Mouse (Mus musculus): ENCODE results near the gene Cyfip2. TPM values are rescaled to one million over a fixed set of nuclear protein-coding genes. Genes with fewer than 3 reads are reported as not detected.

Cyfip2 gene
- total RNA-seq (2017) = 79.8 and 93.2 TPM in 2 replicates

DNA sequence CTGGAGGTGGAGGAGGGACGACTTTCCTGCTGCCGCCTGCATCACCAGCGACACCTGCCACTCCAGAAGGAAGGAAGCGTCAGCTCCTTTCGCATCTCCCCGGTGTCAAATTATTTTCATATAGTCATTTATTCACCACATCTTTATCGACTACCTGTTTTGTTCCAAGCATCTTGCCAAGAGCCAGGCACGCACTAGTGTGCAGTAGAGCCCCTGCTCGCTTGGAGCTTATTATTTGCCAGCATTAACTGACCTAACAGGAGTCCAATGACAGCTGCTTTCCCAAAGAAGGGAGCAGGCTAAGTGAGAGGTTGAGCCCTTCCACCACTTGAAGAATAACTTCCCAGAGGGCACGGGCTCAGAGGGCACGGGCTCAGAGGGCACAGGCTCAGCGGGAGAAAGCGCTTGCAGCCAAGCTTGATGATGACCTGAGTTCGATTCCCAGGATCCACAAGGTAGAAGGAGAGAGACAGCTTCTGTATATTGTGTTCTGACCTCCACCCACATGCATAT, at the start of gene Cyfip2:
TSS of gene Cyfip2 (minus strand) at position 337 of the 513 bp plus-strand sequence.
- ATAC-seq (replicated peaks in 1 of 2; ENCODE audit: insufficient read depth in 1 of 2, low FRiP score in 2 of 2, low TSS enrichment in 1 of 2, low read depth in 1 of 2, poor library complexity in 2 of 2, severe bottlenecking in 2 of 2) = no peak; a peak in 1 of 4 replicates

DNA sequence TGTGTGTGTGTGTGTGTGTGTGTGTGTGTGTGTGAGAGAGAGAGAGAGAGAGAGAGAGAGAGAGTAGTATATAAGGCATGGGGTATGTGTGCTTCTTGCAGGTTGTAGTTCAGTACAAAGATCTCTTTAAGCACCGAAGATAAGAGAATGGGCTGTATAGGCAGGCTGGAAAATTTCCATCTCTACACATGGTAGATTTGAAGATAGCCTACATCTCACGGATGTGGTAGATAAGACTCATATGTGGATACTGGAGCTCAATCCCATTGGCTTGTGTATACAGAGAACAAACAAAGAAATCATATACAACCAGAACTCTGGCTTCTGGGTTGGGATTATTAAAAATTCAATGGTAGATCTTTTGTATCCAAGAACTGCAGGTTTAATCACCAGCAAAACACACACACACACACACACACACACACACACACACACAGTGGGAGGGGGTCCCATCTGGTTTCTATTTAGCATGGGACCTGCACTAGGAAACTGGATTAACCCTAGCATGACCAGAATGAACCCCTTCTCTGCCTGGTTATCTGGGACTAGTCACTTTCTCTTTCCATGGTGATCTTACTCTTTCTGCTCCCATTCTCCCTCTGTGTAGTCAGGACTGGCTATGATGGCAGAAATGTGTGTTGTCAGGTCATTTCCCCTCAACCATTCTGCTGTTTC, 48.5 kb upstream of the Cyfip2 start:
- ATAC-seq (replicated peaks in 1 of 2; ENCODE audit: insufficient read depth in 1 of 2, low FRiP score in 2 of 2, low TSS enrichment in 1 of 2, low read depth in 1 of 2, poor library complexity in 2 of 2, severe bottlenecking in 2 of 2) = no peak

DNA sequence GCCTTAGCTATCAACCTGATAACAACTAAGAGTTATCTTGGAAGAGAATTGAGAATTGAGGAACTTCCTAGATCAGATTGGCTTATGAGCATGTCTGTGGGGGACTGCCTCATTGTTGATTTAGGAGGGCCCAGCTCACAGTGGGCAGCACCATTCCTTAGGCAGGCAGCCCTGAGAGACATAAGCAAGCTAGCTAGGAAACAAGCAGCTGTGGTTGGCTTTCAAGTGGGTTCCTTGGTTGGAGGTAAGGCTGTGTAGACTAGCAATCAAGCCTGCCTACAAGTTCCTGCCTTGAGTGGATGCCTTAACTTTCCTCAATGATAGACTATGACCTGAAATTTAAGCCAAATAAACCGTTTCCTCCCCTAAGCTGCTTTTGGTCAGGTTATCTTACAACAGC, 45.7 kb upstream of the Cyfip2 start:
- no peak for ATAC-seq (replicated peaks in 1 of 2; ENCODE audit: insufficient read depth in 1 of 2, low FRiP score in 2 of 2, low TSS enrichment in 1 of 2, low read depth in 1 of 2, poor library complexity in 2 of 2, severe bottlenecking in 2 of 2)

DNA sequence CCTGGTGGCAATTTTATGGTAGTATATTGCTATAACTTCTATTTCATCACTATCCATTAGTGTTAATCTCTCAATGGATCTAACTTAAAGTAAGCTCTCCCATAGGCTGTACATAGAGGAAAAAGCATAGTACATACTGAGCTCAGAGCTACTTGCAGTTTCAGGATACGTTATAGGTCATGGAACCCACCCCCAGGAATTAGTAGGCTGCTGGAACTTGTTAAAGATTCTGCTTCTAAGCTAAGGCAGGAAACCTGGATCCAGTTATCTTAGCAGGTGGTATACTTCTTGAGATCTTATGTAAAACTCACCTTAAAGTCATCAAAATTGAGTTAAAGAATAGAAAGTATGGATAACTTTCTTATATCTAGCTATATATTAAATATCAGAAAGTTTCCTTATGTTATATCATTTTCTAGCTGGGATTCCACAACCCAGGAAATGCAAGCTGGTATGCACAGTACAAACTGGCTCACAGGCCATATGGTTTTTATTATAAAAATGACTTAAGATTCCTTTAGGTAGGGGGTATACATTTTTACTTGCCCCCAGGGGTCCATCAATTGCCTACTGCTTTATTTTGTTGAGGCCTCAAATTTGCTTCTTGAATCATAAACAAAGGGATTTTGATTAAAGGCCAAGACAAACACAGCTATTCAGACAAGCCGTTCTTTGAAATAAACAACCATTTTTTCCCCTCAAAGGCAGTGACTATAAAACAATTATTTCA, 37.2 kb upstream of the Cyfip2 start:
- no peak for ATAC-seq (replicated peaks in 1 of 2; ENCODE audit: insufficient read depth in 1 of 2, low FRiP score in 2 of 2, low TSS enrichment in 1 of 2, low read depth in 1 of 2, poor library complexity in 2 of 2, severe bottlenecking in 2 of 2)

DNA sequence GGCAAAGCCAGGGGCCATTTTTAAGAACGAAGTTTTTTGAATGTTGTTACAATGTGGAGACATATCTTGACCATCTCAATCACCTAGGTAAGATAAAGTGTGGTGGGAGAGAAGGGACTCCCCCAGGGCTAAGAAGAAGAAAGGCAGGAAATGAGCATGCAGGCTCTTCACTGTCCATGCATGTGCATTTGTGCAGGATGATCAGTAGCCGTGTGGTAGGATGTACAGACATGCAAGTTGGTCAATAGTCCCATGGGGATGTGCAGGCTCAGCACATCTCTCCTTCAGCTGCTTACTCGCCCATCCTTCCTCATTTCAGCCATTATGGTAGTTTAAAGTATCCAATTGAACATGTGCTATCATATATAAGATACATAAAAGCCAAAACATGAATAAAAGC, 35.8 kb upstream of the Cyfip2 start:
- ATAC-seq (replicated peaks in 1 of 2; ENCODE audit: insufficient read depth in 1 of 2, low FRiP score in 2 of 2, low TSS enrichment in 1 of 2, low read depth in 1 of 2, poor library complexity in 2 of 2, severe bottlenecking in 2 of 2) = no peak

DNA sequence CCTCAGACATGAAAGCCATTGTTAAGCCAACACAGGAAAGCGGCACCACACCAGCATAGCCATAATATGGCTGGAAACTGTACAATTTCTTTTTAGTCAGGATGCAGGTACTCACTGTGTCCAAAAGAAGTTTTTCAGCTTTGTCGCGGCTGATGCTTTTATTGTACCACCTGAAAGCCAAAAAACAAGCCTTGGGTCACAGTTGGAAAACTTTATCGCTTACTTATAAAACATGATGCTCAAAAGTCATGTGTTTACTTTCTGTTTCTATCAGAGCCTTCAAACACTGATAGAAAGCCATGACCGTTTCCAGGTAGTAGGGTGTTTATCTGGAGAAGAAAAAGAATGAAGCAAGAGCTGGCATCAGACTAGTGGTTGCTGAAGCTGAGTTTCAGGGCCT, 35.1 kb upstream of the Cyfip2 start:
- ATAC-seq (replicated peaks in 1 of 2; ENCODE audit: insufficient read depth in 1 of 2, low FRiP score in 2 of 2, low TSS enrichment in 1 of 2, low read depth in 1 of 2, poor library complexity in 2 of 2, severe bottlenecking in 2 of 2) = no peak

DNA sequence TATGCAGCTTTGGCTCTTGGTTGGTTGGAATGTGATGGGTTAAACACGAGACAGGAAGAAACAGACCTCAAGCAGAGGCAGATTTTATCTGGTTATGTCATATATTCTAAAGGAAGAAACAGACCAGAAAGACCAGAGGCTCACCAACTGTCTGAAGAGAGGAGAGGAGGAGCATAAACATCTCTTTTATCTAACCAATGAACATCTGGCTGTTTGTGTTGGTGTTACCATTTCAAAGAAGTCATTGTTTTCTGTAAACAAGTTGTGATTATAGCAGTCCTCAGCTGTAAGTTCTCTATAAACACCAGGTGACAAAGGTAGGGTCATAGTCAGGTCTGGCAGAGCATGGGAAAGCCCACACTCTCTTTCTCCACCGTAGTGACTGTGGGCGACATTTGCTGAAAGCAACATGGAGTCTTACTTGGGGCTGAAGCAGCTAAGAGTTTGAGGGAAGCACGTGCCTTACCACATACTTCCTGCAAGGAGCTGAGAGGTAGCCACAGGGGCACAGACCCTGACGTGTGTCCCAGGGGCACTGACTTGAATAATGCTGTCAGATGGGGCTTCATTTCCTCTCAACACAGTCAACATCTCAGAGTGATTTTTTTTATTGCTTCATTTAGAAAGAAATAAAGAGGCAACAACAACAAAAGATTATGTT, 31.4 kb upstream of the Cyfip2 start:
- ATAC-seq (replicated peaks in 1 of 2; ENCODE audit: insufficient read depth in 1 of 2, low FRiP score in 2 of 2, low TSS enrichment in 1 of 2, low read depth in 1 of 2, poor library complexity in 2 of 2, severe bottlenecking in 2 of 2) = peak; percentile 96 to 98

DNA sequence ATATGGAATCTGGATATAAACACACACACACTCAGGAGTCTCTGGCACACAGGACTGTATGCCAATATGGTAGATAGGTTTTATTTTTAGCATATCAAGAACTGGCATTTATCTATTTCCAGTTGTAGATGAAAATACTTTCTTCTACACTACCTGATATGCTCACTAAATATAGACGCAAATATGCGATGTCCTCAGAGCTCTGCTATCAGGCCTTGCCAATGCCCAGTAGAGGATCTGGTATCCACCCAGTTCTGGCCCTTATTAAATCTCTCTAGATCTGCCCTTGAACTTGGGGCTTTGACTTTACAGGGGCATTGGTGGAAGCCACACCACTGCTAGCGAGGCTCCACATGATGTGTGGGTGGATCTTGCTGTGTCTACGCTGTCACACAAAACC, 29.3 kb upstream of the Cyfip2 start:
- no peak for ATAC-seq (replicated peaks in 1 of 2; ENCODE audit: insufficient read depth in 1 of 2, low FRiP score in 2 of 2, low TSS enrichment in 1 of 2, low read depth in 1 of 2, poor library complexity in 2 of 2, severe bottlenecking in 2 of 2)

DNA sequence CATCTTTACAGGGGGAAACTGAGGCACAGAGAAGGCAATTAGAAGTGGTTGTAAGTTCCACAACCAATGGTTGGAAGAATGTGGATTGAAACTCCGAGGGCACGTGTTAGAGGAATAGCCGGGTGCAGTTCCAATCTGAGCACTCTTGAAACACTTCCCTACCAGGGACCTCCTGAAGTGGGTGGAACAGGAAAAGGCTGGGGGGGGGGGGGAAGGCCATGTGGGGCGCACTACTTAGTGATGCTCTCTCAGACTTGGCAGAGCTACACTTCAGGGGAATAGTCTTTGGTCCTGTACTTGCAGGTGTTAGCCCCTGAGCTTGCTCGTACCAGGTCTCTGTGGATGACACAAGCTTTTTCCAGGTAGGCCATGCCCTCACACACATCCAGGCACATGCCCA, 23.4 kb upstream of the Cyfip2 start:
- ATAC-seq (replicated peaks in 1 of 2; ENCODE audit: insufficient read depth in 1 of 2, low FRiP score in 2 of 2, low TSS enrichment in 1 of 2, low read depth in 1 of 2, poor library complexity in 2 of 2, severe bottlenecking in 2 of 2) = peak; percentile 38 to 55

DNA sequence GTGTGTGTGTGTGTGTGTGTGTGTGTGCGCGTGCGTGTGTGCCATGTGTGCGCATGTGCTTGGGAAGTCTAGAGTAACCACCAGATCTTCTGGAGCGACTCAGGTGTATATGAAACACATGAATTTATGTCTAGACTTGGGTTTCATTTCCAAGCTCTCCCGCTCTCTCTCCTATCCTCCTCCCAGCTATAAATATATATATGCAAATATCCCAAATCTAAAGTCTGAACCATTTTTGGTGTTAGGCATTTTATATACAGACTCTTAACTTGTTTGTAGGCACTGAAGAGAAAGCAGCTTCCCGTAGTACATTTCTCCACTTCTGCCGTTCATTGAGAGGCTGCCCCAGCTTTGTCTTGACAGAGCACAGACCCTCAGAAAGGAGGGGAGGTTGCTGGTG, 19.6 kb upstream of the Cyfip2 start:
- no peak for ATAC-seq (replicated peaks in 1 of 2; ENCODE audit: insufficient read depth in 1 of 2, low FRiP score in 2 of 2, low TSS enrichment in 1 of 2, low read depth in 1 of 2, poor library complexity in 2 of 2, severe bottlenecking in 2 of 2)

DNA sequence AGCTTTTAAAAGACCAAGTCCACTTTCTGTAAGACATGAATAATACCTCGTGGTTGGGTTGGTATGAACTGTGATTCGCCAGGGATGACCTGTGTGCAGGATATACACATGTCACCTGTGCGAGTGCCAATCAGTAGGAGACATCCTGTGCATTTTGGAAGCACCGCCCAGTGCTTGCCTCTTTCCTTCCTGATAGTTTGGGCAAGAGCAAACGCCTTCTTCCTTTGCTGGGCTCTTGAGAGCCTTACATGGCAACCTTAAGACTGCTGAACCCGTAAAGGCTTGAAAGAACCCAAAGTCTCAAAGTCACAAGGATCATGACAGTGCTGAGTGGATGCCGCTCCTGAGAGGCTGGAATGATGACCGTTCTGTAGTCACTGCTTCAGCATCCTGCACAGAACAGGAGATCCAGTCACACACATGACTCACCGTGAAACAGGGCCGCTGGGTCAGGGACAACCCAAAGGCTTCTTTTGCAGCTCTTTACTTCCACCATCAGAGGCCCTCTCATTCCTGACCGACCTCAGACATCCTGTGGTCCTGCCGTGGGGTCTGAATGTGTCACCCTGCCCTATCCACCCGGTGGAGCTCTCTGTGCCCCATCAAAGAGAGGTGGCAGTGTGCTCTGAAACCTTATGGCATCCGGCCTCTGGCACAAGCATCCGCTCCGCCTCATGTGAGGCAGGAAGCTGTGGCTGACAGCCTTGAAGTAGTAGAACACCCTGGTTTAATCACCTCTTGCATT, 13.8 kb upstream of the Cyfip2 start:
- peak; percentile 94 to 97 for ATAC-seq (replicated peaks in 1 of 2; ENCODE audit: insufficient read depth in 1 of 2, low FRiP score in 2 of 2, low TSS enrichment in 1 of 2, low read depth in 1 of 2, poor library complexity in 2 of 2, severe bottlenecking in 2 of 2)

DNA sequence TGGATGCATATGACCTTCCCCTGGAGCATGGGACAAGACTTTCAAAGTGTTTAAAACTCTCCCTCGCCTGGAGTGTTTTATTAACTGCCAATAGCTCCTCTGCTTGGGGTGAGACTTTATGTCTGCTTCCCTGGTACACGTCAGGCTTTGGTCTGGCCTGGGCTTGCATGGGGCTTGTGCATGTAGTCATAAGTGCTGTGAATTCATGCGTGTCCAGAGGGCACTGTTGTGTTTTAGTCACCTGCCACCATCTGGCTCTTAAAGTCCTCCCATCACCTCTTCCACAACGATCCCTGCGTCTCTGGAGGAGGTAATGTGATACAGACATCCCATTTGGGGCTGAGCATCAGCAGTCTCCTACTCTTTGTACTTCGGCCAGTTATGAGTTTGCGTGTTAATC, 8.9 kb upstream of the Cyfip2 start:
- ATAC-seq (replicated peaks in 1 of 2; ENCODE audit: insufficient read depth in 1 of 2, low FRiP score in 2 of 2, low TSS enrichment in 1 of 2, low read depth in 1 of 2, poor library complexity in 2 of 2, severe bottlenecking in 2 of 2) = no peak

DNA sequence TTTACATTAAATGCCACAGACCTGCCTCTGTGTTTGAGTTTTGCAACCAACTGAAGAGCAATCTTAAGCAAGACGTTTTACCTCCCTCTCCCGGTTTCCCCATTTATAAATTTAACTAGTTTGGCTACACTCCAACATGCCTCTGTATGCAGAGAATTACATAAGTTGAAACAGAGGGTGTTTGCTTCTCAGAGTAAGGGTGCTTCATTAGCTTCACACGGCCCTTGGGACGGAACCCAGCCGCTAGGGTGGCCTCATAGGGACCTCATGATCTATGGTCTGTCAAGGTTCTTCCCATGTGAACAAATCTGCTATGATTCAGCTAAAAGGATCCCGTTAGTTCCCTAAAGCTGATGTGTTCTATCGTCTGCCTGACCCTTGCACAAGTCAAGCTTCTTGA, 1.9 kb upstream of the Cyfip2 start:
- peak; percentile 69 to 82 for ATAC-seq (replicated peaks in 1 of 2; ENCODE audit: insufficient read depth in 1 of 2, low FRiP score in 2 of 2, low TSS enrichment in 1 of 2, low read depth in 1 of 2, poor library complexity in 2 of 2, severe bottlenecking in 2 of 2)

DNA sequence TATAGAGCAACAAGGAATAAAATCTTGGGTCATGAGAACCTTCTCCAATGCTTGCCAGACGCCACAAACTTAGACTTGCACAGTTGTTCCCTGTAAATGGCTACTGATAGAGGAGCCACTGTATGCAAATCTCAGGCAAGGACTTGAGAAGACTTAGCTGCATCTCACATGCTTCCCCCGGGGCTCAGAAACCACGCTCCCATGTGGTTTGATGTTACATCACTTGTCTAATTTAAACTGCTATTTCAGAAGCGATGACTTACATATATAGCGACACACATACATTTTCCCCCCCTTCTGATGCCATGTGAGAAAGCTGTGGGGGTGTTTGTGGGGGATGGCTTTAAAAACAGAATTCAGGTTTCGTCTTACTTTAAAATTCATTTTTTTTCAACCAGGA, 1.2 kb upstream of the Cyfip2 start:
- peak; percentile 4 to 12; a peak in 1 of 4 replicates for ATAC-seq (replicated peaks in 1 of 2; ENCODE audit: insufficient read depth in 1 of 2, low FRiP score in 2 of 2, low TSS enrichment in 1 of 2, low read depth in 1 of 2, poor library complexity in 2 of 2, severe bottlenecking in 2 of 2)

DNA sequence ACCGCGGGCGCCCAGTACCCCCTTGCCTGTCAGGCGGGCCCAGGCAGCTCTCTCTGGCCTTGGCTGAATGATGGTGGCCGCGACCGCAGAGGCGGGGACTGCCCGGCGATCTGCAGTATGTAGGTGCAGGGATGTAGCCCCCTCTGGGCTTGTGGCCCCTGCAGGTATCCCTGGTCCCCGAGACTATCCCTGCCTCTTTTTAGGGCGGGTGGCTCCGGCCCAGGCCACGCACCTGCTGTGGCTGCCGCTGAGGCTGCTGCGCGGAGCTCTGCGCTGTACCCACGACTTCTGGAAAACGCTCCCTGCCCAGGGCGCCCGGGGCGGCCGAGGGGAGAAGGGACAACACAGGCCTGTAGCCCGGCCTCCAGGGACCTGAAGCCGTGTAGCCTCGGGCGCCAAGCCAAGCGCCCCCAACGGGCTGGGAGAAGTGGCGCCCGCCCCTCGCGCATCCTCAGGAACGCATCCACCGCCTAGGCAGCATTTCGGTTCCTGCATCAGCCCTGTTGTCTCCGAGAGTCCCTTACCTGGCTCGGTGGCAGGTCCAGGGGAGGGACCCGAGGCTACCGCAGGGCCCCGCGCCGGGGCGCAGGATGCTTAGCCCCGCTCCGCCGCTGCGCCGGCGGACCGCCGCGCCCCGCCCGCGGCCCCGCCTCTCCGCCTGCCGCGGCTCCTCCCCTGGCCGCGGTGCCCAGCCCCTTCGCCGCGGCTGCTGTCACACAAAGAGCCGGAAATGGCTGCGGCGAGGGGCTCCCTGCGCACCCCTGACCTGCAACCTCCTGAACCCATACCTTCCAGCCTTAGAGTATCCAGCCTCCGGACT, 746 bp downstream of the Cyfip2 start:
- peak; percentile 39 to 44 for ATAC-seq (replicated peaks in 1 of 2; ENCODE audit: insufficient read depth in 1 of 2, low FRiP score in 2 of 2, low TSS enrichment in 1 of 2, low read depth in 1 of 2, poor library complexity in 2 of 2, severe bottlenecking in 2 of 2)

DNA sequence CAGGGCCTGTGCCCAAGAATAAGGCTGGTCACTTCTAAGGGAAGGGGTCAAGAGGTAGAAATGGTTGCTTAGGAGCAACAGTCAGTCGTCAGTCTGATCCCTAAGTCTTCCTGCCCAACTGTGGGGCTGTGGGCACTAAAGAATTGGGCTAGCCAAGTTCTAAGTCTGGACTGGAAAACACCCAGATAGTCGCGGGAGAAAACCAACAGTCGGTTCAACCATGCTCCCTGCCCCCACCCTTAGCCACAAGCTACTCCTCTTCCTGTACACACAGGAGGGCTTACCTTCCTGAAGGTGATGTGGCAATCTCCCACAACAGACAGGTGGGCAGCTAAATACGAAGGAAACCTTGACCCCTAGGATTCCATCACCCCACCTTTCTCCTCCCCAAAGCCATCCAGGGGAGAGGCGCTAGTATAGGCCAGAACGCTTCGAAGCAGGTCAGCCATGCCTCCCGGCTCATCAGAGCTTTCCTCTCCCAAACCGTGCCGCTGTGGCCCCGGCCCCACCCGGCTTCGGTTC, 1.4 kb downstream of the Cyfip2 start:
- ATAC-seq (replicated peaks in 1 of 2; ENCODE audit: insufficient read depth in 1 of 2, low FRiP score in 2 of 2, low TSS enrichment in 1 of 2, low read depth in 1 of 2, poor library complexity in 2 of 2, severe bottlenecking in 2 of 2) = peak in 1 of 2 experiments; percentile 2; a peak in 1 of 4 replicates

DNA sequence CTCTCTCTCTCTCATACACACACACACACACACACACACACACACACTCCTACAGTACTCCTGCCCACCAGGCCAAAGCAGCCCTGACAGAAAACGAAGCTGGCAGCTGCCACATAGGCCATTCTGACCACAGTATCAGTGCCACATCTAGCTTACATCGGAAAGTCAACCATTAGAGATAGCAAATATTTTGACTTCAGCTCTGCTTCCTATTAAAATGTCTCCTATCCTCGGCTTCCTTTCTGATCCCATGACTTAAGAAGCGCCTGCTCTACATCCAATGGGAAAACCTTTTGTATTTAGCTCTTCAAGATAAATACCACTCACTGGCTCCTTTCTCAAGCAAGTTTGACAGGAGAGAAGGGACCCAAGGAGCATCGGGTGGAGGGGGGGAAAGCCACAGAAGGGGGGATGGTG, 2.0 kb downstream of the Cyfip2 start:
- no peak for ATAC-seq (replicated peaks in 1 of 2; ENCODE audit: insufficient read depth in 1 of 2, low FRiP score in 2 of 2, low TSS enrichment in 1 of 2, low read depth in 1 of 2, poor library complexity in 2 of 2, severe bottlenecking in 2 of 2)
